Mouse (Mus musculus): ENCODE data around the gene Ang.

Ang gene

DNA sequence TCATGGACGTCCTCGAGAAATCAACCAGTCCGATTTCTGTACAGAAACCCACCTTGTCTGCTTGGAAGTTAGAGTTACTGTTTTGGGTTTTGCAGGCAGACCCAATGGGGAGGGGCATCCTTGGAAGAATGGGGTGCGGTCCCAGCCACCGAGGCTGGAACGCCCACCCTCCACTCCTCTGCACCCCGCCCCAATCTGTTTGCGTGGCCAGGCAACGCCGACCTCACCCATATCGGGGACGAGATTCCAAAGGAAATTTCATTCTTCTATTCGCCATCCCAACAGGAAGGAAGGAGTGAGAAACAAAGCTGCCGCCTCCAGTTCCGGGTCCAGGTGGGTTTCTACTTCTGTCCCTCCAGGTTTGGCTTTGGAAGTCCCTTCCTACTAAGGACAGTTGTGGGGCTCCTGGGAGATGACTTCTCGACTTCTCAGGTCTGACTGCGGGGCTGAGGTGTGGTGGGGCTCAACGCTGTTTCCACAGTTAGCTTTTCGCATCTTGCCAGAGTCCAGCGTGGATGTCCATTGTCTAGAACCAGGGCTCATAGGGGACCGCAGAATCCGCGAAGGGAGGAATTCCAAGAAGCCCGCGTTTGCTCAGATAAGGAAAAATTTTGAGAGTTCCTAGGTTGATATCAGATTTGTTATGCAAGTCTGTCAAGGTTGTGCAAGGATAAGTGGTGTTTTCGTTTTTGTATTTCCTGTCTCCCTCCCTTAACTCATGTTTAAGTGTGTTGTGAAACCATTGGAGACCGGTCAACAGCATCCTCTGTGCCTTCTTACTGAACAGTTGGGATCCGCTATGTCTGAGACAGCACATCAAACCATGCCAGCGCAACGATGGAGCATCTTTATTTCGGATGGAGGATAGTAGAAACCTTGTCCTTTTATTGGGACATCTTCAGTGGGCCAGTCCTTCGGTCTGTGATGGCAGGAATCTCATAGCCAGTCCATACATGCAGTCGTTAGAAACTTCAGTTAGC lies at the start of gene Ang, which contains the start of gene Rnase4:
TSS of gene Ang (plus strand) at position 230 of the 980 bp plus-strand sequence.
TSS of gene Rnase4 (plus strand) at position 157 of the 980 bp plus-strand sequence.
- no peak for DNase-seq (ENCODE audit: low read depth, low spot score)

GRCm38 (mm10) chr14:51041769-51042168 lies 49.2 kb upstream of the Ang start, which contains the start of gene Rnase9:
Gene Rnase9 (minus strand): TSS chr14:51041869.
- DNase-seq (ENCODE audit: low read depth, low spot score): no peak

DNA sequence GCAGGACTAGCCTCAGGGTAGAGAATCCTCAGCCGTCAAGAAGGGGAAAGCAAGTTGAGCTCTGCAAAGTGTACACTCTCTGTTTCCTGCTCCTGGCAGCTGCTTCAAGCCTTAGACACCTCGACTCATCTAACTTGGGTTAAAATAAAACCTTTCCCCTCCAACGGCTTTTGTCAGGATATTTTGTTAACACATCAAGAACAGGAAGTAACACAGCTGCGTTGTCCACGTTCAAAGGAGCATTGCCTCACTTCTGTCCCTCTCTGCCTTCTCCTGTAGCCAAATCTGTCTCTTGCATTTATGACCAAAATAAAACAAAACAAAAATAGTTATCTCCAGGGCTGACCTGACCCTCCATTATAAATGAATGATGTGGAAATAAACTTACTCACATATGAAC lies 43.1 kb upstream of the Ang start:
- DNase-seq (ENCODE audit: low read depth, low spot score): no peak

DNA sequence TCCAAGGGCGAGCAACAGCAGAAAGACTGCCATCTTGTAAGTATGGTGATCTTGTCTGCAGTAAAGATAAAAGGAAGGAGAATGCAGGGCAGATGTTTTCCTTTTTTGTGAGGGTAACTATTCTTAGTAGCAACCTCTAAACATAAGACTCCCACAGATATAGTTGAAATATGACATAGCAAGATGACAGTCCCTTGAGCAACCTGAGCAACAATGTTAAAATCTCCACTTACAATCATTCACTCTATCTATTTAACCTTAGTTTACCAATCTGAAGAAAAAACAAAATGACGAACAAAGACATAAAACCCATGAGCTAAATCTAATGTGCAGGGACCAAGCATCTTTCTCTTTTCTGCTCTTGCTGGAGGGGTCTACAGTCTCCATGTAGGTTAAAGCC lies 40.9 kb upstream of the Ang start, which contains the start of gene Rnase11:
TSS of gene Rnase11 (minus strand) at position 101 of the 400 bp plus-strand sequence.
- no peak for DNase-seq (ENCODE audit: low read depth, low spot score)

DNA sequence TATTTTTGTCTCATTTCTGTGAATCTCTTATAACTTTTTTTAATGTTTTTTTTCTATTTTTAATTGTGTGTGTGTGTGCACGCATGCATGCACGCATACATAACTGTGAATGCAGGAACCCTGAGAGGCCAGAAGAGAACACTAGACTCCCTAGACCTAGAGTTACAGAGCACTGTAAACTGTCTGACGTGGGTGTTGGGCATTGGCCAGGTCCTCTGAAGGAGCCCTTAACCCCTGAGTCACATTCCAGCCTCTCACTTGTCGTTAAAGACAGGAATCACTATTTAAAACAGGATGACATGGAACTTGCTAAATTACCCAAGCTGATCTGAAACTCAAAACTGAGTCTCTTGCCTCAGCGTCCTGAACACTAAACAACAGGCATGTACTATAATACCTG lies 39.0 kb upstream of the Ang start:
- DNase-seq (ENCODE audit: low read depth, low spot score): no peak

DNA sequence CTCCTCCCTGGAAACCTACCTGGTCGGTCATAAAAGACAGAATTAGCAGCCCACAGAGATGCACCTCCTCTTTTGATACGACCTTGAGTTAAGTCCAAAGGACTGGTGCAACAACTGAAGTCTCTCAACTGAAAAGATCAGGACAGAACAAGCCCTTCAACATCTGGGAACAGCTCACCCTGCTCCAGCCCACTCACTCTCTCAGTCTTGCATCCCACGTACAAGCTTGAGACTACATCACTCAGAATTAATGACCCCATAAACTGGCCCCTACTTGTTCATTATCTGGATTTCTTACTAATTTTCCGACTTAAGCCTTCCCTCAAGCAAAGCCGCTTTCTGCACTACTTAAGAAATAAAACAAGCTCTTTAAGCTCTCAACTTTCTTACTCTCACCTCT lies 37.8 kb upstream of the Ang start:
- DNase-seq (ENCODE audit: low read depth, low spot score): no peak

GRCm38 (mm10) chr14:51054243-51055237 lies 36.4 kb upstream of the Ang start:
- no peak for DNase-seq (ENCODE audit: low read depth, low spot score)

GRCm38 (mm10) chr14:51057401-51057831 lies 33.5 kb upstream of the Ang start, which contains the start of gene Rnase12:
Gene Rnase12 (minus strand): TSS chr14:51057661.
- no peak for DNase-seq (ENCODE audit: low read depth, low spot score)

GRCm38 (mm10) chr14:51060761-51061160 lies 30.2 kb upstream of the Ang start:
- DNase-seq (ENCODE audit: low read depth, low spot score): no peak

- DNase-seq (ENCODE audit: low read depth, low spot score): no peak
Observed at GRCm38 (mm10) chr14:51068956-51069355, 22.0 kb upstream of the Ang start.

GRCm38 (mm10) chr14:51069617-51070016 lies 21.3 kb upstream of the Ang start:
- no peak for DNase-seq (ENCODE audit: low read depth, low spot score)

- no peak for DNase-seq (ENCODE audit: low read depth, low spot score)
Observed at GRCm38 (mm10) chr14:51074335-51074734, 16.6 kb upstream of the Ang start, which contains the start of gene Olfr750. Gene Olfr750 (minus strand): TSS chr14:51074435.

GRCm38 (mm10) chr14:51079180-51079579 lies 11.8 kb upstream of the Ang start:
- DNase-seq (ENCODE audit: low read depth, low spot score): no peak

- no peak for DNase-seq (ENCODE audit: low read depth, low spot score)
Observed at GRCm38 (mm10) chr14:51081035-51081434, 9.9 kb upstream of the Ang start.

GRCm38 (mm10) chr14:51082599-51083581 lies 8.1 kb upstream of the Ang start:
- no peak for DNase-seq (ENCODE audit: low read depth, low spot score)

DNA sequence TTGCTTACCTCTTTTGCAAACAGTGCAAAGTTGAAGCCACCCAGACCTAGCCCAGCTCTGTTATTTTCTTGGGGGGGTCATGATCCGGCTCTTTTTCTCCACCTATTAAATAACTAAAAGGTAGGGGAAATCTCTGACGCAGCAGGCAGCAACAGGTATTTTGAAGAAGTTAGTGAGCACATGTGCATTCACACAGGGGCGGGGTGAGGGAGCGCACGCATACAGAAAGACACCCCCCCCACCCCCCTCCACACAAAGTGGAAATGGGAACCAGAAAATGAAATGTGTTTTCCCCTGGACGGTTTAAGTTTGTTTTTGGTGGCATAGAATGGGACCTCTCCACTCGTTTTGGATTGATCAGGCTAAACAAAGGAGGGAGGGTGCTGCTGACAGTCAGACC lies 7.1 kb upstream of the Ang start:
- no peak for DNase-seq (ENCODE audit: low read depth, low spot score)

DNA sequence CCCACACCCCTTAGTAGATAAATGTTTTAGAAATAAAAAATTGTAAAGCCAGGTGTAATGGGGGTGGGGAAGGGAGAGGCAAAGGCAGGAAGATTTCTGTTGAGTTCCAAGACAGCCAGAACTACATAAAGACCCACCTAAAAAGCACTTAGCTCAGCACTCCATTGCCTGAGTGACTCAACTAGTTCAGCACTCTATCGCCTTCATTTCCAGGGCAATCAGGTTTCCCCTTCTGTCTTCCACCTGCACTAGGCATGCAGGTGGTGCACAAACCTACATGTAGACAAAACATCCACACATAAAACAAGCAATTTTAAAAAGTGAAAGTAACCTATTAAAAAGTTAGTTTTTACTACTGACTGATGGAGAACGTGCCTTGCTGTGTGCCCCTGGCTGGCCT lies 5.9 kb upstream of the Ang start:
- no peak for DNase-seq (ENCODE audit: low read depth, low spot score)

GRCm38 (mm10) chr14:51085911-51086310 lies 5.0 kb upstream of the Ang start:
- no peak for DNase-seq (ENCODE audit: low read depth, low spot score)

GRCm38 (mm10) chr14:51087762-51088161 lies 3.2 kb upstream of the Ang start:
- DNase-seq (ENCODE audit: low read depth, low spot score): no peak

Data from brain, embryonic 18.5 days (tissue).